Mouse (Mus musculus) G1E (cell line): Measurements from ENCODE around the gene Ecsit. TPM values are rescaled to one million over a fixed set of nuclear protein-coding genes. Genes with fewer than 3 reads are reported as not detected.

Experiments used
- ATAC-seq: 2 replicates; pipeline ENCODE4 v1.8.0; 2016; ENCODE audit warnings: mild to moderate bottlenecking; ENCODE audit not compliant: insufficient number of reproducible peaks, poor library complexity, low FRiP score, severe bottlenecking; ENCODE audit errors: extremely low read depth
- DNase-seq: peaks from one replicate; pipeline ENCODE4 v3.0.0; 2012; ENCODE audit warnings: low spot score
- H3K27me3 ChIP-seq: 2 replicates; pipeline ENCODE4 v1.6.1; 2012; ENCODE audit warnings: mild to moderate bottlenecking, low read length, inconsistent platforms; ENCODE audit not compliant: insufficient read depth
- H3K36me3 ChIP-seq: replicated peaks from 2 replicates; pipeline ENCODE3; 2012; ENCODE audit warnings: mild to moderate bottlenecking, inconsistent platforms
- H3K4me1 ChIP-seq: 2 replicates; pipeline ENCODE4 v1.6.1; 2012; ENCODE audit warnings: low read depth, low read length, inconsistent platforms, mixed read lengths; ENCODE audit not compliant: insufficient read depth
- H3K4me3 ChIP-seq: 2 replicates; pipeline ENCODE4 v1.5.1; 2012; ENCODE audit warnings: low read depth, mild to moderate bottlenecking, inconsistent platforms, low read length, moderate library complexity, mixed read lengths
- H3K9me3 ChIP-seq: replicated peaks from 2 replicates; pipeline ENCODE4 v1.6.1; 2012; ENCODE audit warnings: inconsistent platforms
- CTCF ChIP-seq: IDR thresholded peaks from 2 replicates; pipeline ENCODE4 v1.5.1; 2012; ENCODE audit warnings: low read depth, low read length, inconsistent platforms, mixed read lengths
- GATA1 ChIP-seq: IDR thresholded peaks from 2 replicates; pipeline ENCODE4 v1.6.1; 2012; ENCODE audit warnings: borderline replicate concordance, low read length, inconsistent platforms, mixed read lengths
- GATA2 ChIP-seq: IDR thresholded peaks from 2 replicates; pipeline ENCODE4 v1.6.1; 2012; ENCODE audit warnings: low read depth, low read length, inconsistent platforms, borderline replicate concordance
- POLR2AphosphoS5 ChIP-seq: IDR thresholded peaks from 2 replicates; pipeline ENCODE4 v1.6.1; 2012; ENCODE audit warnings: low read depth, low read length, inconsistent platforms; ENCODE audit not compliant: insufficient replicate concordance
- TAL1 ChIP-seq: conservative IDR thresholded peaks from 2 replicates; pipeline ENCODE4 v1.6.1; 2012; ENCODE audit warnings: low read depth, low read length, inconsistent platforms, mixed read lengths
- polyA plus RNA-seq: library from polyadenylated mRNA; stranded (reverse); fragments of >175 nt; gene quantifications from 2 replicates; pipeline ENCODE4 v1.2.3, GENCODE M21; 2012
- total RNA-seq, 2 experiments: library from RNA; stranded (forward) in 1 of 2; stranded (reverse) in 1 of 2; fragments of 200-1000 nt in 1 of 2; fragments of >200 nt in 1 of 2; fragmentation: Nextera tagmentation in 1 of 2; gene quantifications; 2 replicates each; pipeline ENCODE4 v1.2.3; 2014 to 2017

Gene Ecsit
- total and polyA plus RNA-seq, 3 experiments: 24.0 to 43.2 (median 25.4) TPM

- Histone ChIP-seq H3K9me3 (0 out of 2 replicates have a peak, but pooled peaks cover 2% of the 10 kb centered on the region), H3K27me3 (no peaks in the 10 kb centered on the region), H3K4me1 (peaks cover 68% of the 10 kb centered on the region), H3K4me3 (peak within 1 kb of the TSS; percentile 87), H3K36me3 (peaks cover 37% of the 10 kb centered on the region)
- peak; percentile 91 for ATAC-seq
- TF ChIP-seq GATA1 (no peak), CTCF (no peak), TAL1 (no peak), POLR2AphosphoS5 (no peak), GATA2 (no peak)
- peak; percentile 88 for DNase-seq
These were observed 31.6 kb upstream of the Ecsit start, which contains the start of gene Elof1 for GRCm38 (mm10) chr9:22116740-22117426. Gene Elof1, minus strand, starts transcription at chr9:22117172.

GRCm38 (mm10) chr9:22116086-22116485 is 30.8 kb upstream of the Ecsit start:
- no peak for ATAC-seq
- TF ChIP-seq GATA1 (no peak), CTCF (no peak), GATA2 (no peak), POLR2AphosphoS5 (no peak), TAL1 (no peak)

GRCm38 (mm10) chr9:22115635-22116034 is 30.4 kb upstream of the Ecsit start:
- Histone ChIP-seq H3K4me3 (no peak overlapping the region; the same call in 1 of the 2 replicates), H3K27me3 (no peaks in the 10 kb centered on the region), H3K4me1 (peaks cover 56% of the 10 kb centered on the region), H3K9me3 (0 out of 2 replicates have a peak, but pooled peaks cover 2% of the 10 kb centered on the region), H3K36me3 (peaks cover 49% of the 10 kb centered on the region)
- ATAC-seq: no peak
- no peak for DNase-seq
- TF ChIP-seq POLR2AphosphoS5: no peak
- no peak for TF ChIP-seq GATA1
- no peak for TF ChIP-seq TAL1
- no peak for TF ChIP-seq CTCF
- TF ChIP-seq GATA2: no peak

More at GRCm38 (mm10) chr9:22116086-22116485, 30.8 kb upstream of the Ecsit start:
- Histone ChIP-seq H3K27me3 (no peaks in the 10 kb centered on the region), H3K36me3 (peaks cover 45% of the 10 kb centered on the region), H3K4me1 (peaks cover 61% of the 10 kb centered on the region), H3K9me3 (0 out of 2 replicates have a peak, but pooled peaks cover 2% of the 10 kb centered on the region), H3K4me3 (peak overlapping the region; percentile 87)
- no peak for DNase-seq

GRCm38 (mm10) chr9:22108194-22108593 is 23.0 kb upstream of the Ecsit start:
- TF ChIP-seq POLR2AphosphoS5: no peak
- no peak for TF ChIP-seq GATA1
- TF ChIP-seq TAL1: no peak
- TF ChIP-seq CTCF: no peak
- no peak for TF ChIP-seq GATA2
- Histone ChIP-seq H3K27me3 (peaks cover 6% of the 10 kb centered on the region; the same call in 1 of the 2 replicates), H3K36me3 (peaks cover 56% of the 10 kb centered on the region), H3K4me1 (peaks cover under 1% of the 10 kb centered on the region; the same call in 1 of the 2 replicates), H3K9me3 (no peaks in the 10 kb centered on the region), H3K4me3 (no peak overlapping the region)
- no peak for DNase-seq
- ATAC-seq: no peak

- TF ChIP-seq GATA2 (no peak), GATA1 (no peak), CTCF (no peak), POLR2AphosphoS5 (no peak), TAL1 (no peak)
- no peaks in the 10 kb centered on the region for H3K36me3 ChIP-seq
- H3K4me3 ChIP-seq: no peak overlapping the region
- no peak for ATAC-seq
- peaks cover 41% of the 10 kb centered on the region for H3K27me3 ChIP-seq
- H3K4me1 ChIP-seq: peaks cover 22% of the 10 kb centered on the region
- no peak for DNase-seq
- H3K9me3 ChIP-seq: no peaks in the 10 kb centered on the region
These were observed 14.7 kb upstream of the Ecsit start for GRCm38 (mm10) chr9:22099922-22100321.

GRCm38 (mm10) chr9:22098993-22099696 is 13.9 kb upstream of the Ecsit start, which contains the start of gene Cnn1:
Gene Cnn1, plus strand, starts transcription at chr9:22099216.
- no peak for TF ChIP-seq CTCF
- TF ChIP-seq TAL1: no peak
- no peak for TF ChIP-seq POLR2AphosphoS5
- Histone ChIP-seq H3K36me3 (no peaks in the 10 kb centered on the region), H3K27me3 (peaks cover 37% of the 10 kb centered on the region), H3K4me3 (no peak within 1 kb of the TSS), H3K9me3 (no peaks in the 10 kb centered on the region), H3K4me1 (peaks cover 22% of the 10 kb centered on the region)
- ATAC-seq (no peak), DNase-seq (no peak)
